Mouse (Mus musculus) right cerebral cortex, postnatal 4 days (tissue): ENCODE results near the gene Hnf1b.

Source experiments
- DNase-seq: peaks from one replicate; pipeline ENCODE4 v3.0.0-alpha.2; 2022

The Hnf1b gene

DNA sequence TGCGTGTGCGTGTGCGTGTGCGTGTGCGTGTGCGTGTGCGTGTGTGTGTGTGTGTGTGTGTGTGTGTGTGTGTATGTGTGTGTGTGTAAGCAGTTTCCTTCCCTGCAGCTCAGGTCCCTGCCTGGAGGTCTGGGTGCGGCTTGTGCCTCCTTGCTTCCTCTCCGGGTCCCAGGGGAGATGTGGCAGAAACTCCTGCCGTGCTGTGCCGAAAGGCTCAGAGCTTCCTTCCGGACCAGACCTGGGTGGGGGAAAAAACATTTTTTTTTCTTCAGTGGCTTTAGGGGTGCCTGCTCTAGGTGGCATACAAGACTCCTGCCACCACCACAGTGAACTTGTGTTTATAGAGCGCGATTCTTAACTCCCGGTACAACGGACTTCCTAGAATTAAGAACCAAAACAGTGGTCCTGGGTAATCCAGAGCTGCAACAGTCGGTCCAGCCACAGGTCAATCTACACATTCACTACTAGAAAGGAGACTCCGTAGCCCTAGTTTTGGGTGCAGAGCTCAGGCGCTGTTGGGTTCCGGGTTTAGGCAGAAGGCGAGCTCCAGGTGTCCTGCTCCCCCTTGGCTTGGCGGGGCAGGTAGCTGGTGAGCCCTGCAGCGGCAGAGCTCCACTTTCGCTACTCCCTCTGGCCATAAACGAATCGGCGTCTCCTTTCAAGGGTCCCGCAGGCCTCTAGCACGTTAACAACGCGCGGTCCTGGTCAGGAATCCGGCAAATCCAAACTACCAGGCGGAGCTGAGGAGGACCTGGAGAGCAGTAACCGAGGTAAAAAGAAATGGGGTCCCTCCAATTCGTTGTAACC lies at the start of gene Hnf1b:
TSS of gene Hnf1b (plus strand) at position 535 of the 807 bp plus-strand sequence.
- peak; percentile 9 for DNase-seq

DNA sequence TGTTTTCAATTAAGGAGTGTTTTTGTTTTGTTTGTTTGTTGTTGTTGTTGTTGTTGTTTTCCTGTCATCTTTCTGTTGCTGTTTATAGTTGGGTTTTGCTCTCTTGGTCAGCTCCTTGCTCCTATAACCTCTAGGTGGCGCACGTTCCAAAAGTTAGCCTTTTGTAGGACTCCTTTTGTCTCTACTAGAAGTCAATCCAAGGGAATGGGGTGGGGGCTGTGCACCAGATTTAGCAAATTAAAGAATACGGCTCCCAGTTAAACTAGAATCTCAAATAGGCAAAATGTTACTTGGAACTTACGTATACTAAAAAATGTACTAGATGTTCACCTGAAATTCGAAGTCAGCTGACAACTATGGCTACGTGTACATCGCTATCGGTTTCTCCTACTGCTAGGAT lies 47.7 kb upstream of the Hnf1b start:
- peak; percentile 20 for DNase-seq

DNA sequence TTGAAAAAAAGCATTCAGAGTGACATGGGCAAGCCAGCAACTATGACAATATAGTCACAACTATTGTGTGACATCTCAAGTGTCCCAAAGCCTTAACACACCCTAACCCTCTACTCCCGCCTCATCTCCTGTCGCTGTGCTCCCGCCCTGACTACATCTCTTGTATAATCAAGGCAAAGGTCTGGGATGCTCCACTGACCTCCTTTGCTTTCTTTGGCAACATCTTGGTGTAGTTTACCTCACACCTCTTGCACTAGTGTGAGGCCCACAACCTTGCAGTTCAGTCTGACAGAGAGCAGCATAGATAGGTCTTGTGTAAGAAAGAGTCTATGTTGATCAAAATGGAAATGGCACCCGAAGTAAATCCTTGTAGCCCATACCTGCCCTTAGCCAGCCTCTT lies 47.3 kb upstream of the Hnf1b start:
- DNase-seq = no peak

- DNase-seq = no peak
Observed at GRCm38 (mm10) chr11:83810441-83810840, 39.4 kb upstream of the Hnf1b start.

DNA sequence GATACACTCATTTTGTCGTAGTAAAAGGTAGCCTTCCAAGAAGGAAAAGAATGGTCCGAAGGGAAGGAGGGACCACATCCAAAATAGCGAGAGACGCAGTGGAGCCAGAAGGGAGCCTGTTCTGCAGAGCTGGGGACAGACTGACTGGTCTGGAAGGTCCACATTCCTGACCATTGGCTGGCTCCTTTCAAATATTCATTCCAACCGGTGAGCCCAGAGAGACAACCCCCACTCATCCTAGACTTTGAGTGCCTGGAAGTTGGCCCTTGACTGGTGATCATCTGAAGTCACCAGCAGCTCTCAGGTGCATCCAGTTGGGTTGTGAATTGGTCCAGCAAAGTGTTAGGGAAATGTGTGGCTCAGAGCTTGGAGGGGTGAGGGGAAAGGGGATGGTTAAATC lies 34.7 kb upstream of the Hnf1b start:
- no peak for DNase-seq

DNA sequence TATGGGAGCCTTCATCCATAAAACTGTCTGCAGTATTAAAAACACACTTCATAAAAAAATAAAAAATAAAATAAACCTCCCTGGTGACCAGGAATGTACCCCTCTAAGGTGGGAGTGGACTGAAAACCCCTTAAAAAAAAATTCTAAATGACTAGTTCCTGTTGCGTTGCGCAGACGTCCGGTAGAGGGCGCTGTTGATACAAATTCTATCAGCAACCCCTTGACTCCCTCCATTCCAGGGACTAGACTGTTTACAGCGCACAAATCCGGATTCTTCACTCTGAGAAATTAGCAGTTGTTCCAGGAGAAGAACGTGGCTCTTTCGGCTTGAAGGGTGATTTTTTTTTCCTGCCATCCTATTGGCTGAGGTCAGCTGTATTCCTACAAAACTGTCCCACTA lies 34.2 kb upstream of the Hnf1b start:
- DNase-seq = peak; percentile 61

DNA sequence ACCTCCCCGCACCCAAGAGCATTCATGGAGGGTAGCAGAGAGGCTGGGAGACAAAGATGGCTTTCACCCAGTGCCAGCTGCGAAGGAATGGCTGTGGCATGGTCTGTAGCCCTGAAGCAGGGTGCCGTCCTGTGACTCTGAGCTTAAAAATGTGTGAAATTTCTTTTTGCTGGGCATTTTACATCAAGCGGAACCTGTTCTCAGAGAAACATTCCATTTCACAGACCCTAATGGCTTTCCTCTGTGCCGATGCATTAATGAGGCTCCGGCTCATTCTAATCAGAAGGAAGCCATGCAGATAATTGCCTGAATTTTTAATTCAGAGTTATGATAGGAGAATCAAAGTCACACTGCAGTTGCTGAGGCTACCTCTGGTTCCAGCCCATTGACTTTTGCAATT lies 32.8 kb upstream of the Hnf1b start:
- no peak for DNase-seq

DNA sequence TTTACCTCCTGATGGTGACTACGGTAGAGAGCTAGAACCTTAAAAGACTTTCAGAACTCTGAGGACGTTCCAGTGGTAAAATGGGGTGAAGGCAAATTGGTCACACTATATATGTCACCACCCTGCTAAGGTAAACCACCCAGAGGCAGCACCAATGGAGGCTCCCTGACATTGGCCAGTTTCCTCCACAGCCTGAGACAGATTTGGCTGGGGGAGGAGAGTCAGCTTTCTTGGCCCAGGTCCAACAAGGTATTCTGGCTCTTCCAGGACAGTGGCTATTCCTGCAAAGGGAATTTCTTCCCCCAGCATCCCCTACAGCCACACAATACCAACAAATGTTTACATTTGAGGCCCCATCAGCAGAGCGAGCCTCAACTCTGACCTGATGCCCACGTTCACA lies 31.9 kb upstream of the Hnf1b start:
- DNase-seq = no peak

GRCm38 (mm10) chr11:83818591-83819127 lies 31.2 kb upstream of the Hnf1b start:
- DNase-seq = no peak

DNA sequence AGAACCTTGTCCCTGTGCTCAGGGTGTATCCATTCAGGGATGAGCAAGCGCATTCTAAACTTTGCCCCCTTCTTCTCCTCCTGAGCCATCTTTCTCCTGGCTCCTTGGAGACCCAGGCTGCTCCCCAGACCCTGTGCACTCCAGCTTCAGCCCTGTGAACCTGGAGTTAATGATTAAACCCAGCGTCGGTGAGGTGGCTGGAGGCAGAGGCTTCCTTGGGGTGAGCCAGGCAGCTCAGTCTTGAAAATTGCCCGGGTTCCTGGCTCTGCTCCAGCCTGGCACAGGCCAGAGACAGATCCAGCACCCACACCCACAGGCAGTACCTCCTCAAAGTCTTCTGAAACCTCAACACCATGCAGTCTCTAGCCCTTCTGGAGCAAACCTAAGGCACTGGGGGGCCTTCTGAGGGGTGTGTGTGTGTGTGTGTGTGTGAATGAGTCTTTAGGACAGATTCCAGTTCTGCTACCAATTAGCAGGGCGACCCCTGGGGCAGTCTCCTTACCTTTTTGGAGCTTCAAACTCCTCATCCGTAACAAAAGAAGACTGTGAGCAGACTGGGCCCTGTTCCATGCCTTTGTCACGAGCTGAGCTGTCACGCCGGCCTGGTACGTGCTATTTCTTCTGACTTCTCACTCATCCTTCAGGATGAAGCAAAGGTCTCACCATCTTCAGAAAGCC lies 29.9 kb upstream of the Hnf1b start:
- no peak for DNase-seq

DNA sequence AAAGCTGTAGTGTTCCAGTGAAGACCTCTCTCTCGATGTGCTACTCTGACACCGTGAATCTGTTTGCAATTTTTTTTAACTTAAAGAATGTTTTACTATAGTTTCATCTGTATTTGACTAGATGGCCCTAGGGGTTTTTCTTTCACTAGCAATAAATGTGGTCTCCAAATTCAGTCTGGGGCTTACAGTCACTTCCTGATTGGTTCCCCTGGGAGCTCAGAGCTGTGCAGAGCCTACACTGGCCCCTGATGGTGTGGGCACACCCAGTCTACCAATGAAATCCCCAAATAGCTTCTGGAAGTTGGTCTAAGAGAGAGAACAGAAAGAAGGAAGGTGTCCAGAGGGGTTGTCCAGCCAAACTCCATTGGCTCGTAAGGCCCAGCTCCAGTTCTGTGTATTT lies 23.7 kb upstream of the Hnf1b start:
- no peak for DNase-seq

- no peak for DNase-seq
Observed at GRCm38 (mm10) chr11:83828553-83829142, 21.2 kb upstream of the Hnf1b start.

- DNase-seq = no peak
Observed at GRCm38 (mm10) chr11:83832389-83832788, 17.5 kb upstream of the Hnf1b start.

- no peak for DNase-seq
Observed at GRCm38 (mm10) chr11:83833517-83833916, 16.3 kb upstream of the Hnf1b start.

DNA sequence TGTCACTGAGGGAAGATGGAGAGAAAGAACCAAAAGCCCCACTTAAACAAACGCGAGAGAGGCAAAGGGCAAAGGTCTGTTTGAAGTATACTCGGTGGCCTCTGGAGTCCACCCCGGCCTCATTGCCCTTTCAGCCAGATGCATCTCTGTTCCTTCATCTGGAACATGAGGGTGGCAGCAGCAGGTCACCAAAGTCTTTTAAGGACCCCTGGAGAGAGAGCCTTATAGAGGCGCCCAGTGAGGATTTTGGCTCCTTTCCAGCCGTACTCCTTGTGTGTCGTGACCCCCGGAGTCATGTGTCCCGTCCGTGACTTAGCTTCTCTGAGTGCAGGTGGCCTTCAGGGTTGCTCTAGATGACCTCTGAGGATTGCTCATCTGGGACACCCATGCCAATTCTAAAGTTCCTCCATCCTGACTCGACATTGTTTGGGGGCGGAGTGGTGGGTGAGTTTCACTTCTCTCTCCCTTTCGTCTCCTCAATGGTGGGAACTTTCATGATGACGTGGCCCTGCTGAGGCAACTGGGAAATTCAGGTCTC lies 15.8 kb upstream of the Hnf1b start:
- no peak for DNase-seq

GRCm38 (mm10) chr11:83839451-83839850 lies 10.4 kb upstream of the Hnf1b start:
- no peak for DNase-seq

DNA sequence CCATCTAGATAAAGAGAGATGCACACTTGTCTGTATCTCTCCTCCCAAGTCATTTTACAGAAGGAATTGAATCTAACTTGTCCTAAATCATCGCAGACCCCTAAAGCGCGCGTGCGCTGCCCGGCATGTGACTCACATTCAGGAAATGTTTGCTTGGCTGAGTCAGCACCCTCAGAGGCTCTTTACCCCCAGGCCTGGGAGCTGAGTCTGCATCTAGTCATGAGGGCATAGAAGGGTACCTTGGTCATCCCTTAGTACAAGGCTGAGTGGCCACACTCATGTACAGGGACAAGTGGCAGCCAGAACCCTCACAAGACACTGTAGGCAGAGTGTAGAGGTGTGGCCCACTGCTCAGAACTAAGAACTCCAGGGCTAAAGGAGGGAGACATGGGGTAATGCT lies 6.3 kb upstream of the Hnf1b start:
- DNase-seq = no peak

- DNase-seq = no peak
Observed at GRCm38 (mm10) chr11:83850586-83851272, 866 bp downstream of the Hnf1b start.

GRCm38 (mm10) chr11:83851273-83852015 lies 1.6 kb downstream of the Hnf1b start:
- no peak for DNase-seq

DNA sequence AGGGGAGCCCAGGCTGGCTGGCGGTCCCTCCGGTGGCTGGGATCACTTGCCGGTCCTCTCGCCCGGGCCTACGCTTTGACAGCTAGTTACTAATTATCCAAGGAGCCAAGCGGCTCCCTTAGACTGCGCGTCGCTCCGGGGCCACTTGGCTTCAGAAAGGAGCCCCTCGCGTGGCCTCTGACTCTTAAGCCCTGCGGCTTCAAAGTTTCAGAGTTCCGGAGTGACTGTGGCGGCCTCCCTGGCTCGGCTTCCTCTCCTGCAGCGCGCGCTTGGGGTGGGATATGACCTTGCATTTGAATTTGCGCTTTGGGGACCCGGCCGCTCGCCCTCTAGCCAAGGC lies 2.1 kb downstream of the Hnf1b start:
- peak; percentile 8 for DNase-seq

- peak; percentile 10 for DNase-seq
Observed at GRCm38 (mm10) chr11:83852501-83853211, 2.8 kb downstream of the Hnf1b start.
